Mouse (Mus musculus): ENCODE measurements around the gene Pes1.

- TF ChIP-seq CTCF (IDR thresholded peaks at IDR 0.05; ENCODE audit: borderline replicate concordance, extremely low read depth, insufficient read depth, insufficient read length): no peak
- TF ChIP-seq POLR2A (IDR thresholded peaks at IDR 0.05; ENCODE audit: borderline replicate concordance, extremely low read depth, insufficient read depth, insufficient read length, poor library complexity, severe bottlenecking): no peak
These were observed 48.8 kb downstream of the Pes1 start for GRCm38 (mm10) chr11:4012616-4013015.

Measured in brain, embryonic 14.5 days (tissue).